Mouse (Mus musculus): ENCODE data around the gene Gm26620.

Gene Gm26620

DNA sequence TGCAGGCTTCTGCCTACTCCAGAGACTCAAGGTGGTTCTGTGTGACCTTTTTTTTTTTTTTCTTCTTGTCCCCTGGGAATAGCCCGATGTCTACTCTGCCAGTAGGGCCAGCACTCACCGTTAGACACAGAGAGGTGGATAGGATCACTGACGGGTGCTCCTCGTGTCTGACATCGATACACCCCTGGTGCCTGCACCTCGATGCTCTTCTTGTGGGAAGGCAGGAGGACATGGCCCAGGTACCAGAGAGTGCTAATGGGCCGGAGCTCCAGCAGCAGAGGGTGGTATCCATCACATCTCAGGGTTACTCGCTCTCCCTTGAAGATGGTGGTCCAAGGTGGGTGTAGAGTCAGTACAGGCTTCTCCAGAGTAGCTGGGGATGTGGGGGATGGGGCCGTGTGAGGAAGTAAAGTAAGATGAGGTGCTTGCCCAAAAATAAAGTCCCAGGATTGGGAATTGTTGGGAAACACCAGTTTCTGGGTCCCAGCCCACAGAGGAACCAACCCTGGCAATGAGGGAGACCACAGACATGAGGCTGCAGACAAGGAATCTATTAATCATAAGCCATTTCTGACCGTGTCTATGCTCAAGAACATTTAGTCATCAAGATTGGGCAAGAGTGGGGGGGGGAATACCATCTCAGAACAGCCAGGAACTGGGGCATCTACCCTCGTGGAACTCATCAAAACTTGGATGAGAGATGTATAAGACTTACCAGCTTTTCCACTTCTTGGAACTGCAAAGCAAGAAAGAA is 27.2 kb downstream of the Gm26620 start:
- DNase-seq (ENCODE audit: low spot score in 2 of 2), result no peak

DNA sequence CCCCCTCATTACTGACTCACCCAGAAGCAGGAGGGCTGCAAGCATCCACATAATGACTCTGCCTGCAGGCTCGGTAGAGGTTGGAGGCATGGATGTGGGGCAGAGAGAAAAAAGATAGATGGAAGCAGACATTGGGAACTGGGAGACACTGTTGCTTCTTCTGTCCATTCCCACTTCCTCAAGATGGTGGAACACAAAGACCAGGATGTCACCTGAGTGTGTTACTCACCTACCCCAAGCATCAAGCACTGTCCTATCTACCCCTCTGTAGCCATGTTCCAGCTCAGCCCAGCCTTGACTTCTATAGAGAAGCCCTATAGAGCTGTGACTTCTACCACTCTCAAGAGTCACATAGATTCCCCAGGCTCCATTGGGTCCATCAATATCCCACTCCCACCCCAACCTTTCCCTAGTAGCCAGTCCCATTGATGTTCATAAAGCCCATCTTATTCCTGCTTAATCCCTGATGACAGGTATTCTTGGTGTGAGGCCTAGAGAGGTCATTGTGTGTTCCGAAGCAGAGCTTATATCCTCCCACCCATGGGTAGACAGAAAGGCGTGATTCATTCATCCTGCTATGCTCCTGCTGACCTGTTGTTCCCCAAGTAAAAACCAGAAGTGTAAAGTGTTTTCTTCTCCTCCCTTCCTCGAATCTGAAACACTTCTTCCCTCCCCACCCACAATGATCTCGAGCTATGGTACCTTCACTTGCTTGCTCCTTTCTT is 28.2 kb downstream of the Gm26620 start, which contains the start of gene Fcrlb:
TSS of gene Fcrlb (minus strand) at position 51 of the 725 bp plus-strand sequence.
- DNase-seq (ENCODE audit: low spot score in 2 of 2), result no peak

DNA sequence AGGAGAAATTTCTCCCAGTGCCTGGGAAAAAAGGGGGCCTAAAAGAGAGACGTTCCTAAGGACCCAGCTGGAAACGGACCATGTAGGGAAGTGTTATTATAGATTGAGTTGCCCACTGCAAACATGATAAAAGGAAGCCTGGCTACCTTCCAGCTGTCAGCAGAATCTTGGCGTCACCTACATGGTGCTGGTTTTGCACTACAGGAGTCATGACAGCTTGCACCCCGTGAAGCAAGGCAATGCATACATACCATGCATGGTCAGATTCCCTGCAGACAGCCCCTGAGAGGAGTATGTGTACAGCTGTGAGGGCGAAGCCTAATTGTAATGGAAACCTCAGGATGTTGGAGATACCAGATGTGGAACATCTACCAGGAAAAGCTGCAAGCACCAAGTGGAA is 30.8 kb downstream of the Gm26620 start:
- DNase-seq (ENCODE audit: low spot score in 2 of 2), result no peak

DNA sequence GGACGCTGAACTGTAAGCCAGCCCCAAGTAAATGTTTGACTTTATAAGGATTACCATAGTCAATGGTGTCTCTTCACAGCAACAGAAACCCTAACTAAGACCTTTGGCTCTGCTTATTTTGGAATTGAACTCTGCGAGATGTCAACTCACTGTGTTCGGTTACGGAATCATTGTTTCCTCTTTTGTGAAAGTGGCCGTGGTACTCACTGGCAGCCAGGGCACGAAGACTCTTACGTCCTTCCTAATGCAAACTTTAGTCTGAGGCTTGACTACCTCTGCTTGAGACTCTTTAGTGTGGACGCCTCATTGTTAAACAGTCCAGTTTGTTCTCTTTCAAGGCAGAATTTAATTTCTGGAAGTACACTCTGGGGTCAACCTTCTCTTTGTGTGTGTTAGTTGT is 34.4 kb downstream of the Gm26620 start:
- DNase-seq (ENCODE audit: low spot score in 2 of 2), result no peak

DNA sequence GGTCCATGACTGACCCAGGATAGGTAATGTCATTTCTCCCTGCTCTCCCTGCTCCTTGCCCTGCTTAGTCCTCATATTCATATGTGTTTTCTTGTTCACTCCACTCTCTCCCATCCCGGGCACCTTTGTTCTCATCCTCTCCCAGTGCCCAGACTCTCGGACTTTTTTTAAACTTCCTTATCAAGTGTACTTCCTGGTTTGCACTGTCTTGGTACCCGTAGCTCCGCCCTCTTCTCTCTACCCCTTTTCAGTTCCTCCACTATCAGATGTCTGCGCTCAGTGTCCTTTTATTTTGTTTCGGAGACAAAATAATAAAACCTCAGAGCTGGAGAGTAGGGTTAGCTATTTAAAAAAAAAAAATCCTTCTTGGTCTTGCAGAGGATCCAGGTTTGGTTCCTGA is 39.6 kb downstream of the Gm26620 start:
- DNase-seq (ENCODE audit: low spot score in 2 of 2), result no peak

DNA sequence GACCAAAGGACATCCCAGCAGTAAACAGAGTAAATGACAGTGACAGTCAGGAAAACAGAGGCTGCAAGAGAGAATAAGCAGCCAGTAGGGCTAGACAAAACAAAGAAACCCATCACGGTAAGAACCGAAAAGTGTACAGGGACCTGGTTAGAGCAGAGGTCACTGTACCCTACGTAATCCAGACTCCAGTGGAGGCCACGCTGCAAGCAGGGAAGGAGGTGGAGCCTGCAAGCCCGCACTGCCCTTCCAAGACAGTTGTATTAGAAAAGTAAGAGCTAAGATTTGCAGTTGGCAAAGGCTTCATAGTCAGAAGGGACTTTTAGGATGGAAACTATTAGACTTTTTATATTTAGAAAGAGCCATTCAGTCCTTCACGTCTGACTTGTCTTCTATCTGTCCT is 42.1 kb downstream of the Gm26620 start:
- no peak for DNase-seq (ENCODE audit: low spot score in 2 of 2)

DNA sequence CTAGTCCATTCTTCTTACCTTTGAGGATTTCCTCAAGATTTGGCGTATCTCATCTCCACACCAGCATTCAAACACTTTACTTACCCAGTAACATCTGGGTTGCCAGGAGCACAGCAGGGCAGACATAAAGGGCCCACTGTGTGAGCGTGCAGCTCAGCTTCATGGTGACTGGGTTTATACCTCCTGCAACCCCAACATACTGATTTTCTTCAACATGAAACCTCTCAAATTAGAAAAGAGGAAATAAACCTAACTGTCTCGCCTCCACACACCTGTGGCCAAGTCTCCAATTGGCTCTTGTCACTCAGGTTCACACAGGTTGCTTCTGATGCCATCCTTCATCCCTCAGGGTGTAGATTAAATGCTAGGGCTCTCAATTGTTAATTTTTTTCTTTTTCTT is 42.5 kb downstream of the Gm26620 start, which contains the start of gene Fcrla:
TSS of gene Fcrla (minus strand) at position 206 of the 400 bp plus-strand sequence.
- no peak for DNase-seq (ENCODE audit: low spot score in 2 of 2)

DNA sequence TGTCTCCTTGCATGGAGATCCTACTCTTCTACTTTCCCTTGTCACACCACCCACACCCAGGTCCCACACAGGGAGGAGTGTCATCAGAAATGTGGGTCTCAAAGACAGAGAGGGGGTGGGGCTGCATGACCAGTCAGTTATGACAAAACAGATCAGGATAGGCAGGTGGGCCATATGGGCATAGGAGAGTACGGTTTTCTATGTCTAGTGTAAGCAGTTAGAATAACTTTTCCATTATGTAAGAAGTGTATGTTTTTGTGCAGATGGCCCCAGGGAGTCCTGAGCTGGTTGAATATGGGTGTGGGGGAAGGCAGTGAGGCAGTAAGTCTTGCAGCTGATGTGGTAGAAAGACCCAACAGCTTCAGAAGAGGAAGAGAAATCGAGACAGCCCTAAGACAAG is 43.6 kb downstream of the Gm26620 start:
- no peak for DNase-seq (ENCODE audit: low spot score in 2 of 2)

DNA sequence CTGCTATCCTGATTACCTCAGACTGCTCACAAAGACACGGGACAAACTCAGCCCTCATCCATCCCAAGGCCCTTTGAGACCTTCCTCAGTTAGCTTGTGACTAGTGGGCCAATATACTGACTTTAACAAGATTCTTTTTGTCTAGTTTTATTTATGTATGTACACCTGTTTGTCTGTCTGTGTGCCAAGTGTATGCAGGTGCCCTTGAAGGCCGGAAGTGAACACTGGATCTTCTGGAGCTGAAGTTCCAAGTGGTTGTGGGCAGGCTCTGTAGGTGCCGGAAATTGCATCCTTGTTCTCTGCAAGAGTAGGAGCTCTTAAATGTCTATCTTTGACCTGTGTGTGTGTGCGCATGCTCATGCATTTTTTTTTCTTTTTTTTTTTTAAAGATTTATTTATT is 44.4 kb downstream of the Gm26620 start:
- DNase-seq (ENCODE audit: low spot score in 2 of 2), result no peak

DNA sequence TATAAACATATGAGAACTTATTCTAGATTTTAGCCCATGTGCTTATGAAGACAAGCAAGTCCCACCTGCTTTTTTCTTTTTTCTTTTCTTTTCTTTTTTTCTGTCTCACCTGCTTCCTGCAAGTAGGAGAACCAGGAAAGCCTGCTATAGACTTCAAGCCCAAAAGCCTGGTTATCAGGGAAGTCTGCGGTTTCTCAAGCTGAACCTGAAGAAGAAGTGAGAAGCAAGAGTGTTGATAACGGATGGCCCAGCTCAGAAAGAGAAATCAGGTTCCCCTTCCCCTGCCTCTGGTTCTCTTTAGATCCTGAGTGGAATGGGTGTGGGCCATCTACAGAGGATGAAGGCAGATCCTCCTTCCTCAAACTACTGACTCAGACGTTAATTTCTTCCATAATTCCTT is 47.2 kb downstream of the Gm26620 start:
- DNase-seq (ENCODE audit: low spot score in 2 of 2), result no peak

DNA sequence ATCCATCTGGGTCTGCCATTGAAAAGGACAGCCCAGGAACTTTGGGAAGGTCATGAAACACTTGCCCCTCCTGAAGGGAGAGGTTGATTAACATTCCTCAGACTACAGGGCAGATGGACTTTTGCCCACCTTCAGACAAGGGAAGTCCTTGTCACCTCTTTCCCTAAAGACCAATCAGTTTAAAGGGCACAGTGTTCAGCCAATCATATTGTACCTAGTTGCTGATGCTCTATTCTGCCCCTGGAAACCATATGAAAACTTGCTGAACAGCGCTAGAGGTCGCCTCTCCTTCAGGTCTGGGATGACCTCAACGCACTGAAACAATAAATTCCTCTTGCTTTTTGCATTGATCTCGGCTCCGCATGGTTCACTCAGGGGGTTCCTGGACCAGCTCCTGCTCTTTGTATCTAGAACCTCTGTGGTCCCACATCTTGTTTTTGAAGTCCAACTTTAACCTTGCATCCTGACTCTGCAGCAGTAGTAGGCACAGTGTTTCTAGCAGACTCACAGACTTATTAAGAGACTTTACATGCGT is 48.6 kb downstream of the Gm26620 start:
- no peak for DNase-seq (ENCODE audit: low spot score in 2 of 2)

DNA sequence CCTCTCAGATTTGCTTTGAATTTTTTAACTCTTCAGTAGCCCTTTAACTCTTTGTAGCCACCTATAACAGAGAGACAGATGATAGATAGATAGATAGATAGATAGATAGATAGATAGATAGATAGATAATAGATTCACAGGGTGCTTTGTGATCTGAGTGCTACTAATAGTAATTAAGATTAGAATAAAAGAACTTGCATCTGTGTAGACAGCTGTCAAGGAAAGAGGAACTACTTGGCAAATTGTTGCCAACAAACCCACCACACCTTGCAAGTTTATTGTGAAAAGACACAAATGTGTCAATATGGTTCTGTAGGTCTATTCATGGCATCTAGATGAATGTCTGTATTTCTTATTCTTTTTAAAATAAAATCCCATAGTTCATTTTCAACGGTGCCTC is 49.1 kb downstream of the Gm26620 start:
- no peak for DNase-seq (ENCODE audit: low spot score in 2 of 2)

DNA sequence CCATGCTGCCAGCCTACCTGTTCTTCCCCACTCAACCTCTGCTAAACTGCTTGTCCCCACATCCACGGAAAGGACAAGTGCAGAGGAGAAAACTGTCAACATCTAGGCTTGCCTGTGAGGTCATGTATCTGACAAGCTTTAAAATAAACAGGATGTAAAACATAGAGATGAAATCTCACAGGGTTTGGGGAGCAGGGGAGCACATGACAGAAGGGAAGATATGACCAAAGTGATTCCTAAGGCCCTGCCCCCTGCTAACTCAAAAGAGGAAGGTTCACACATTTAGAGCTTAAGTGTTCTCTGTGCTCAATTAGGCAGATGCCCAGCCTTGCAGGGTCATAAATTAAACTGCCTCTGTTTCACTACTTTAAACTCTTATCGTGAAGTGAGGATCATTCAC is 49.5 kb downstream of the Gm26620 start:
- DNase-seq (ENCODE audit: low spot score in 2 of 2), result no peak

Data from right cerebral cortex, adult 2 months (tissue).